Mouse (Mus musculus): Measurements from ENCODE around the gene Agbl3. TPM values are rescaled to one million over a fixed set of nuclear protein-coding genes. Genes with fewer than 3 reads are reported as not detected.

Agbl3 gene
- 0.25 and 0.29 TPM in 2 replicates for polyA plus RNA-seq (2012)

- H3K36me3 ChIP-seq (ENCODE audit: control insufficient read depth), result peaks cover 10% of the 10 kb centered on the region
- TF ChIP-seq TAL1 (IDR thresholded peaks at IDR 0.05; ENCODE audit: low read length) (no peak), GATA1 (IDR thresholded peaks at IDR 0.05; ENCODE audit: low read length) (no peak)
- peaks cover 22% of the 10 kb centered on the region for H3K4me1 ChIP-seq (ENCODE audit: control insufficient read depth)
- no peaks in the 10 kb centered on the region for H3K9me3 ChIP-seq (ENCODE audit: control insufficient read depth, low read length)
- H3K27me3 ChIP-seq (ENCODE audit: control insufficient read depth), result no peaks in the 10 kb centered on the region
- peak within 1 kb of the TSS; percentile 84 for H3K4me3 ChIP-seq (replicated peaks)
These were observed at the start of gene Agbl3 for GRCm38 (mm10) chr6:34780231-34780942. TSS of gene Agbl3 (plus strand) at chr6:34780432.

GRCm38 (mm10) chr6:34731007-34731406, 49.2 kb upstream of the Agbl3 start:
- Histone ChIP-seq H3K36me3 (ENCODE audit: control insufficient read depth) (no peaks in the 10 kb centered on the region), H3K9me3 (ENCODE audit: control insufficient read depth, low read length) (no peaks in the 10 kb centered on the region), H3K4me3 (replicated peaks) (no peak overlapping the region), H3K27me3 (ENCODE audit: control insufficient read depth) (no peaks in the 10 kb centered on the region), H3K4me1 (ENCODE audit: control insufficient read depth) (no peaks in the 10 kb centered on the region)
- TF ChIP-seq TAL1 (IDR thresholded peaks at IDR 0.05; ENCODE audit: low read length) (no peak), GATA1 (IDR thresholded peaks at IDR 0.05; ENCODE audit: low read length) (no peak)

GRCm38 (mm10) chr6:34731529-34731928, 48.7 kb upstream of the Agbl3 start:
- Histone ChIP-seq H3K36me3 (ENCODE audit: control insufficient read depth) (no peaks in the 10 kb centered on the region), H3K4me1 (ENCODE audit: control insufficient read depth) (no peaks in the 10 kb centered on the region), H3K27me3 (ENCODE audit: control insufficient read depth) (no peaks in the 10 kb centered on the region), H3K9me3 (ENCODE audit: control insufficient read depth, low read length) (no peaks in the 10 kb centered on the region), H3K4me3 (replicated peaks) (no peak overlapping the region)
- TF ChIP-seq TAL1 (IDR thresholded peaks at IDR 0.05; ENCODE audit: low read length) (no peak), GATA1 (IDR thresholded peaks at IDR 0.05; ENCODE audit: low read length) (no peak)

- TF ChIP-seq TAL1 (IDR thresholded peaks at IDR 0.05; ENCODE audit: low read length) (no peak), GATA1 (IDR thresholded peaks at IDR 0.05; ENCODE audit: low read length) (no peak)
These were observed 45.1 kb upstream of the Agbl3 start for GRCm38 (mm10) chr6:34734940-34735695.

GRCm38 (mm10) chr6:34736934-34737333, 43.3 kb upstream of the Agbl3 start:
- H3K36me3 ChIP-seq (ENCODE audit: control insufficient read depth), result no peaks in the 10 kb centered on the region; the same call in 1 of the 2 replicates
- H3K9me3 ChIP-seq (ENCODE audit: control insufficient read depth, low read length), result no peaks in the 10 kb centered on the region
- H3K4me3 ChIP-seq (replicated peaks), result no peak overlapping the region
- H3K27me3 ChIP-seq (ENCODE audit: control insufficient read depth), result no peaks in the 10 kb centered on the region
- no peaks in the 10 kb centered on the region for H3K4me1 ChIP-seq (ENCODE audit: control insufficient read depth)
- TF ChIP-seq GATA1 (IDR thresholded peaks at IDR 0.05; ENCODE audit: low read length) (no peak), TAL1 (IDR thresholded peaks at IDR 0.05; ENCODE audit: low read length) (no peak)

More at GRCm38 (mm10) chr6:34734940-34735695, 45.1 kb upstream of the Agbl3 start:
- Histone ChIP-seq H3K27me3 (ENCODE audit: control insufficient read depth) (no peaks in the 10 kb centered on the region), H3K4me3 (replicated peaks) (no peak overlapping the region), H3K9me3 (ENCODE audit: control insufficient read depth, low read length) (no peaks in the 10 kb centered on the region), H3K4me1 (ENCODE audit: control insufficient read depth) (no peaks in the 10 kb centered on the region), H3K36me3 (ENCODE audit: control insufficient read depth) (no peaks in the 10 kb centered on the region)

- TF ChIP-seq TAL1 (IDR thresholded peaks at IDR 0.05; ENCODE audit: low read length), result no peak
- TF ChIP-seq GATA1 (IDR thresholded peaks at IDR 0.05; ENCODE audit: low read length), result no peak
- H3K4me3 ChIP-seq (replicated peaks), result no peak overlapping the region
- peaks cover 2% of the 10 kb centered on the region; the same call in 1 of the 2 replicates for H3K36me3 ChIP-seq (ENCODE audit: control insufficient read depth)
- no peaks in the 10 kb centered on the region for H3K27me3 ChIP-seq (ENCODE audit: control insufficient read depth)
- no peaks in the 10 kb centered on the region for H3K9me3 ChIP-seq (ENCODE audit: control insufficient read depth, low read length)
- H3K4me1 ChIP-seq (ENCODE audit: control insufficient read depth), result no peaks in the 10 kb centered on the region
These were observed 36.3 kb upstream of the Agbl3 start for GRCm38 (mm10) chr6:34743946-34744345.

- Histone ChIP-seq H3K36me3 (ENCODE audit: control insufficient read depth) (peaks cover 2% of the 10 kb centered on the region; the same call in 1 of the 2 replicates), H3K4me3 (replicated peaks) (no peak overlapping the region), H3K27me3 (ENCODE audit: control insufficient read depth) (no peaks in the 10 kb centered on the region), H3K9me3 (ENCODE audit: control insufficient read depth, low read length) (no peaks in the 10 kb centered on the region), H3K4me1 (ENCODE audit: control insufficient read depth) (no peaks in the 10 kb centered on the region)
- no peak for TF ChIP-seq TAL1 (IDR thresholded peaks at IDR 0.05; ENCODE audit: low read length)
- no peak for TF ChIP-seq GATA1 (IDR thresholded peaks at IDR 0.05; ENCODE audit: low read length)
These were observed 32.4 kb upstream of the Agbl3 start for GRCm38 (mm10) chr6:34747846-34748245.

GRCm38 (mm10) chr6:34748566-34748965, 31.7 kb upstream of the Agbl3 start:
- peaks cover 2% of the 10 kb centered on the region; the same call in 1 of the 2 replicates for H3K36me3 ChIP-seq (ENCODE audit: control insufficient read depth)
- no peak overlapping the region for H3K4me3 ChIP-seq (replicated peaks)
- H3K27me3 ChIP-seq (ENCODE audit: control insufficient read depth), result no peaks in the 10 kb centered on the region
- no peak for TF ChIP-seq GATA1 (IDR thresholded peaks at IDR 0.05; ENCODE audit: low read length)
- no peak for TF ChIP-seq TAL1 (IDR thresholded peaks at IDR 0.05; ENCODE audit: low read length)
- no peaks in the 10 kb centered on the region for H3K9me3 ChIP-seq (ENCODE audit: control insufficient read depth, low read length)
- H3K4me1 ChIP-seq (ENCODE audit: control insufficient read depth), result no peaks in the 10 kb centered on the region

GRCm38 (mm10) chr6:34749526-34749925, 30.7 kb upstream of the Agbl3 start:
- H3K36me3 ChIP-seq (ENCODE audit: control insufficient read depth), result peaks cover 2% of the 10 kb centered on the region; the same call in 1 of the 2 replicates
- no peaks in the 10 kb centered on the region for H3K27me3 ChIP-seq (ENCODE audit: control insufficient read depth)
- no peaks in the 10 kb centered on the region for H3K9me3 ChIP-seq (ENCODE audit: control insufficient read depth, low read length)
- TF ChIP-seq TAL1 (IDR thresholded peaks at IDR 0.05; ENCODE audit: low read length), result no peak
- TF ChIP-seq GATA1 (IDR thresholded peaks at IDR 0.05; ENCODE audit: low read length), result no peak
- no peaks in the 10 kb centered on the region for H3K4me1 ChIP-seq (ENCODE audit: control insufficient read depth)
- no peak overlapping the region for H3K4me3 ChIP-seq (replicated peaks)
